Mouse (Mus musculus): ENCODE results near the gene Otud3. TPM values are rescaled to one million over a fixed set of nuclear protein-coding genes. Genes with fewer than 3 reads are reported as not detected.
"Not testable (repeated sequence)": the region's sequence is repeated elsewhere in the genome, so short reads cannot be mapped to it uniquely, and the experiment has no call there.

Otud3 gene
- total and polyA plus RNA-seq, 3 experiments: 11.3 to 15.0 TPM; not detected in 1

DNA sequence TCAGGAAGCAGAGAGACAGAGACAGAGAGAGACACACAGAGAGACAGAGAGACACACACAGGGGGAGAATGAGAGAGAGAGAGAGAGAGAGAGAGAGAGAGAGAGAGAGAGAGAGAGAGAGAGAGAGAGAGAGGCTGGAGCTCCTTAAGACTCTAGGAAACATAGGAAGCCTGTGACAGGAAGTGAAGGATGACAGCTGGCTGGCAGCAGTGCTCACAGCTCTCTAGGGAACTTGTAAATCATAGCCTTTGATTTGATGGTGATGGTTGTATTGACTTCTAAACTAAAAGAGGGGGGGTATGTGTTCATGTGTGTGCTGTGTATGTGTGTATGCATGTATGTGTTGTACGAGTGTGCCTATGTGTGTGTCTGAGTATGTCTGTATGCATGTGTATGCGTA lies 37.8 kb downstream of the Otud3 start:
- no peak overlapping the region for H3K9ac ChIP-seq (ENCODE audit: control insufficient read depth, low read depth, low read length, poor library complexity, severe bottlenecking)
- H3K36me3 ChIP-seq (ENCODE audit: control insufficient read depth in 1 of 2, insufficient read depth in 2 of 2, low read length in 2 of 2): no peaks in the 10 kb centered on the region
- H3K4me1 ChIP-seq (ENCODE audit: control insufficient read depth in 1 of 2, insufficient read depth in 2 of 2, low read length in 2 of 2): no peaks in the 10 kb centered on the region
- H3K27ac ChIP-seq (ENCODE audit: control insufficient read depth, low read depth, low read length): no peak overlapping the region
- DNase-seq (ENCODE audit: low read depth, low spot score): no peak
- H3K27me3 ChIP-seq (ENCODE audit: control insufficient read depth in 1 of 2, insufficient read depth in 2 of 2, low read length in 2 of 2): no peaks in the 10 kb centered on the region; a peak in 1 of 4 replicates
- TF ChIP-seq RAD21 (IDR thresholded peaks at IDR 0.05; ENCODE audit: low read depth, low read length) (no peak), TBP (IDR thresholded peaks at IDR 0.05; ENCODE audit: low read depth, low read length) (no peak), ZMIZ1 (IDR thresholded peaks at IDR 0.05; ENCODE audit: low read depth, low read length) (no peak), RCOR1 (IDR thresholded peaks at IDR 0.05; ENCODE audit: low read depth, low read length) (no peak), TCF12 (IDR thresholded peaks at IDR 0.05; ENCODE audit: low read depth, low read length) (no peak), UBTF (IDR thresholded peaks at IDR 0.05; ENCODE audit: borderline replicate concordance, insufficient read depth, low read depth, low read length) (no peak), NRF1 (IDR thresholded peaks at IDR 0.05; ENCODE audit: insufficient read depth, low read depth, low read length, poor library complexity, severe bottlenecking) (no peak), HCFC1 (IDR thresholded peaks at IDR 0.05; ENCODE audit: low read depth, low read length) (no peak), USF2 (IDR thresholded peaks at IDR 0.05; ENCODE audit: borderline replicate concordance in 1 of 2, insufficient read depth in 1 of 2, low read depth in 1 of 2, low read length in 2 of 2) (no peak)
- no peaks in the 10 kb centered on the region for H3K9me3 ChIP-seq (replicated peaks; ENCODE audit: insufficient read depth, low read length)
- H3K79me2 ChIP-seq (ENCODE audit: control insufficient read depth, insufficient read depth, low read length, poor library complexity): no peaks in the 10 kb centered on the region
- no peak overlapping the region for H3K4me3 ChIP-seq (ENCODE audit: control insufficient read depth in 1 of 2, insufficient read depth in 1 of 2, low read depth in 2 of 2, low read length in 2 of 2)

GRCm38 (mm10) chr4:138875275-138875674 lies 38.5 kb downstream of the Otud3 start:
- TF ChIP-seq ZKSCAN1 (IDR thresholded peaks at IDR 0.05; ENCODE audit: low read depth, low read length): 0 out of 2 replicates have a peak, but pooled peaks have one; percentile 53
- DNase-seq (ENCODE audit: low read depth, low spot score): not testable (repeated sequence)

GRCm38 (mm10) chr4:138873864-138874263 lies 39.9 kb downstream of the Otud3 start, which contains the start of gene Gm13030:
TSS of gene Gm13030 (minus strand) at chr4:138873964.
- H3K36me3 ChIP-seq (ENCODE audit: control insufficient read depth in 1 of 2, insufficient read depth in 2 of 2, low read length in 2 of 2): no peaks in the 10 kb centered on the region
- no peaks in the 10 kb centered on the region for H3K4me1 ChIP-seq (ENCODE audit: control insufficient read depth in 1 of 2, insufficient read depth in 2 of 2, low read length in 2 of 2)
- no peaks in the 10 kb centered on the region for H3K79me2 ChIP-seq (ENCODE audit: control insufficient read depth, insufficient read depth, low read length, poor library complexity)
- no peaks in the 10 kb centered on the region for H3K9me3 ChIP-seq (replicated peaks; ENCODE audit: insufficient read depth, low read length)
- H3K27me3 ChIP-seq (ENCODE audit: control insufficient read depth in 1 of 2, insufficient read depth in 2 of 2, low read length in 2 of 2): no peaks in the 10 kb centered on the region; a peak in 1 of 4 replicates
- no peak within 1 kb of the TSS for H3K27ac ChIP-seq (ENCODE audit: control insufficient read depth, low read depth, low read length)
- TF ChIP-seq MYC (IDR thresholded peaks at IDR 0.05; ENCODE audit: low read depth, low read length): no peak
- TF ChIP-seq ZC3H11A (IDR thresholded peaks at IDR 0.05; ENCODE audit: low read depth, low read length): no peak
- TF ChIP-seq SMC3 (IDR thresholded peaks at IDR 0.05; ENCODE audit: low read depth, low read length): no peak
- TF ChIP-seq ZNF384 (IDR thresholded peaks at IDR 0.05; ENCODE audit: low read depth, low read length): no peak
- no peak within 1 kb of the TSS for H3K9ac ChIP-seq (ENCODE audit: control insufficient read depth, low read depth, low read length, poor library complexity, severe bottlenecking)
- H3K4me3 ChIP-seq (ENCODE audit: control insufficient read depth in 1 of 2, insufficient read depth in 1 of 2, low read depth in 2 of 2, low read length in 2 of 2): no peak within 1 kb of the TSS
- no peak for DNase-seq (ENCODE audit: low read depth, low spot score)

More at GRCm38 (mm10) chr4:138875275-138875674, 38.5 kb downstream of the Otud3 start:
- not testable (repeated sequence) for H3K27me3 ChIP-seq (ENCODE audit: control insufficient read depth in 1 of 2, insufficient read depth in 2 of 2, low read length in 2 of 2); H3K4me3 ChIP-seq (ENCODE audit: control insufficient read depth in 1 of 2, insufficient read depth in 1 of 2, low read depth in 2 of 2, low read length in 2 of 2); H3K9ac ChIP-seq (ENCODE audit: control insufficient read depth, low read depth, low read length, poor library complexity, severe bottlenecking); H3K4me1 ChIP-seq (ENCODE audit: control insufficient read depth in 1 of 2, insufficient read depth in 2 of 2, low read length in 2 of 2); H3K36me3 ChIP-seq (ENCODE audit: control insufficient read depth in 1 of 2, insufficient read depth in 2 of 2, low read length in 2 of 2); H3K27ac ChIP-seq (ENCODE audit: control insufficient read depth, low read depth, low read length); H3K9me3 ChIP-seq (replicated peaks; ENCODE audit: insufficient read depth, low read length); H3K79me2 ChIP-seq (ENCODE audit: control insufficient read depth, insufficient read depth, low read length, poor library complexity)
